24 mouse cellular contexts compared by ENCODE assay signal in genomic region chr5:54211457-54211856, GRCm38 (mm10).
"Had no signal": no experiment of that assay in that cellular context is flagged by ENCODE, and none has a peak within 500 bp of the region (broad histone marks: within the 10 kb centered on the region; RNA-seq: fewer than 3 reads in every experiment).

No protein-coding gene starts in this region.

- H3K9ac ChIP-seq: heart, embryonic 13.5 days; heart, embryonic 15.5 days; hindbrain, embryonic 13.5 days; hindbrain, embryonic 15.5 days; limb, embryonic 12.5 days had no signal

- H3K27ac ChIP-seq: heart, adult 2 months; heart, embryonic 13.5 days; heart, embryonic 15.5 days; hindbrain, embryonic 13.5 days; hindbrain, embryonic 15.5 days; hindbrain, postnatal 0 days; layer of hippocampus, adult 2 months; left cerebral cortex, adult 2 months; limb, embryonic 10.5 days; limb, embryonic 12.5 days had no signal

- ATAC-seq: hindbrain, postnatal 0 days; intestine, embryonic 16.5 days had no signal

- H3K4me3 ChIP-seq: heart, adult 2 months; heart, embryonic 13.5 days; heart, embryonic 15.5 days; hindbrain, embryonic 13.5 days; hindbrain, embryonic 15.5 days; layer of hippocampus, adult 2 months; left cerebral cortex, adult 2 months; limb, embryonic 10.5 days; limb, embryonic 12.5 days had no signal

- H3K36me3 ChIP-seq: heart, embryonic 13.5 days; heart, embryonic 15.5 days; hindbrain, embryonic 13.5 days; hindbrain, embryonic 15.5 days; limb, embryonic 10.5 days; limb, embryonic 12.5 days had no signal

- H3K9me3 ChIP-seq: heart, embryonic 13.5 days; heart, embryonic 15.5 days; hindbrain, embryonic 13.5 days; hindbrain, embryonic 15.5 days; limb, embryonic 10.5 days; limb, embryonic 12.5 days had no signal

- DNase-seq: gastrocnemius, postnatal 14 days; gastrocnemius, postnatal 36 days; heart, adult 11 months; heart, adult 2 months; heart, postnatal 14 days; heart, postnatal 36 days; kidney, adult 11 months; kidney, adult 2 months; kidney, adult 9 months; kidney, postnatal 10 days; kidney, postnatal 25 days; liver had no signal

- H3K27me3 ChIP-seq: heart, embryonic 13.5 days; heart, embryonic 15.5 days; hindbrain, embryonic 13.5 days; hindbrain, embryonic 15.5 days; limb, embryonic 12.5 days had no signal

- H3K4me1 ChIP-seq: heart, embryonic 15.5 days; hindbrain, embryonic 13.5 days; hindbrain, embryonic 15.5 days had no signal

- H3K4me2 ChIP-seq: heart, embryonic 11.5 days; heart, embryonic 13.5 days; heart, embryonic 15.5 days; hindbrain, embryonic 13.5 days; hindbrain, embryonic 15.5 days; limb, embryonic 12.5 days; liver, embryonic 11.5 days had no signal
